ENCODE assay signal across 14 mouse cellular contexts in genomic region chr1:43363178-43363577, GRCm38 (mm10).
DNase-seq lines count a peak whose midpoint lies in the region; ATAC-seq and TF ChIP-seq lines count a peak whose summit lies in the region.
"Had no signal": no experiment of that assay in that cellular context is flagged by ENCODE, and none has a peak within 500 bp of the region (broad histone marks: within the 10 kb centered on the region; RNA-seq: fewer than 3 reads in every experiment).

No protein-coding gene starts in this region.

- H3K9ac ChIP-seq in heart, embryonic 11.5 days (ENCODE audit: low read depth, low read length): no peak overlapping the region
- no peak overlapping the region for H3K9ac ChIP-seq in kidney, embryonic 15.5 days
- H3K9ac ChIP-seq: forebrain, embryonic 15.5 days; hindbrain, embryonic 15.5 days; limb, embryonic 15.5 days; lung, embryonic 14.5 days had no signal

- TF ChIP-seq CTCF in testis, adult 2 months (IDR thresholded peaks at IDR 0.05; ENCODE audit: control insufficient read depth, insufficient read depth, insufficient replicate concordance, low read depth, low read length): no peak

- no peaks in the 10 kb centered on the region for H3K27me3 ChIP-seq in heart, embryonic 11.5 days (ENCODE audit: control insufficient read depth, insufficient read depth, low read length)
- no peaks in the 10 kb centered on the region for H3K27me3 ChIP-seq in kidney, embryonic 15.5 days
- H3K27me3 ChIP-seq in testis, adult 2 months (ENCODE audit: control insufficient read depth, insufficient read depth, low read length): no peaks in the 10 kb centered on the region
- H3K27me3 ChIP-seq: hindbrain, embryonic 15.5 days; limb, embryonic 15.5 days had no signal

- no peaks in the 10 kb centered on the region for H3K9me3 ChIP-seq in heart, embryonic 11.5 days (replicated peaks; ENCODE audit: control insufficient read depth, low read length)
- H3K9me3 ChIP-seq in kidney, embryonic 15.5 days (replicated peaks): no peaks in the 10 kb centered on the region
- H3K9me3 ChIP-seq: forebrain, embryonic 15.5 days; hindbrain, embryonic 15.5 days; limb, embryonic 15.5 days had no signal

- WGBS in heart, embryonic 11.5 days (ENCODE audit: insufficient replicate concordance): 67% methylated on average over 4 of the region's 4 CpGs
- 52% methylated on average over 4 of the region's 4 CpGs for WGBS in kidney, embryonic 15.5 days

- no peak overlapping the region for H3K4me3 ChIP-seq in heart, embryonic 11.5 days (ENCODE audit: low read depth, low read length)
- no peak overlapping the region for H3K4me3 ChIP-seq in kidney, embryonic 15.5 days (replicated peaks)
- no peak overlapping the region for H3K4me3 ChIP-seq in testis, adult 2 months (ENCODE audit: control insufficient read depth, low read depth, low read length)
- H3K4me3 ChIP-seq: forebrain, embryonic 15.5 days; hindbrain, embryonic 15.5 days; limb, embryonic 15.5 days had no signal

- H3K36me3 ChIP-seq in heart, embryonic 11.5 days (ENCODE audit: control insufficient read depth, insufficient read depth, low read length): no peaks in the 10 kb centered on the region
- no peaks in the 10 kb centered on the region for H3K36me3 ChIP-seq in kidney, embryonic 15.5 days
- H3K36me3 ChIP-seq in testis, adult 2 months (ENCODE audit: control insufficient read depth, insufficient read depth, low read length): no peaks in the 10 kb centered on the region
- H3K36me3 ChIP-seq: forebrain, embryonic 15.5 days; hindbrain, embryonic 15.5 days; limb, embryonic 15.5 days had no signal

- no peak overlapping the region for H3K27ac ChIP-seq in heart, embryonic 11.5 days (ENCODE audit: low read depth, low read length)
- no peak overlapping the region for H3K27ac ChIP-seq in kidney, embryonic 15.5 days
- H3K27ac ChIP-seq in testis, adult 2 months (ENCODE audit: control insufficient read depth, insufficient read depth, low read depth, low read length): peak overlapping the region; percentile 48; the same call in 1 of the 2 replicates
- H3K27ac ChIP-seq: forebrain, embryonic 15.5 days; hindbrain, embryonic 15.5 days; kidney, postnatal 0 days; limb, embryonic 15.5 days had no signal

- TF ChIP-seq POLR2A in testis, adult 2 months (IDR thresholded peaks at IDR 0.05; ENCODE audit: control insufficient read depth, low read depth, low read length): no peak

- peaks cover 19% of the 10 kb centered on the region for H3K4me1 ChIP-seq in heart, embryonic 11.5 days (ENCODE audit: control insufficient read depth, insufficient read depth, low read length)
- H3K4me1 ChIP-seq in kidney, embryonic 15.5 days: peaks cover 28% of the 10 kb centered on the region
- H3K4me1 ChIP-seq in testis, adult 2 months (ENCODE audit: control insufficient read depth, insufficient read depth, low read length): no peaks in the 10 kb centered on the region

- no peak for ATAC-seq in heart, embryonic 11.5 days (replicated peaks; ENCODE audit: insufficient number of reproducible peaks, low FRiP score, low TSS enrichment)
- ATAC-seq in kidney, embryonic 15.5 days (replicated peaks; ENCODE audit: low FRiP score): no peak
- ATAC-seq: forebrain, embryonic 15.5 days had no signal

- peak; percentile 29 to 33 for DNase-seq in heart, adult 18-20 months
- DNase-seq in kidney, postnatal 36 days: peak; percentile 28 to 38
- DNase-seq in adrenal gland, postnatal 36 days: peak; percentile 17 to 41
- no peak for DNase-seq in frontal cortex, postnatal 36 days (ENCODE audit: low spot score in 2 of 2)
- DNase-seq: cerebellum, postnatal 25 days; lung, embryonic 14.5 days; right cerebral cortex, postnatal 14 days had no signal

- H3K4me2 ChIP-seq in heart, embryonic 11.5 days: no peak overlapping the region
- H3K4me2 ChIP-seq in kidney, embryonic 15.5 days: no peak overlapping the region
- H3K4me2 ChIP-seq: forebrain, embryonic 15.5 days; hindbrain, embryonic 15.5 days; limb, embryonic 15.5 days; lung, embryonic 14.5 days had no signal

Comparison
In these comparisons a context has a peak if more than half of its experiments do, and no peak if none do; other contexts are left out.
1. DNase-seq: peak in heart, adult 18-20 months (2 of 2), kidney, postnatal 36 days (2 of 2) and adrenal gland, postnatal 36 days (2 of 2); none in frontal cortex, postnatal 36 days (0 of 2).